Mouse (Mus musculus) forebrain, embryonic 11.5 days (tissue): Measurements from ENCODE around the gene Fam19a4. TPM values are rescaled to one million over a fixed set of nuclear protein-coding genes. Genes with fewer than 3 reads are reported as not detected.
"Not testable (repeated sequence)": the region's sequence is repeated elsewhere in the genome, so short reads cannot be mapped to it uniquely, and the experiment has no call there.

Source experiments
- ATAC-seq: fragments of 200-750 bp; cut with Nextera tagmentation; replicated peaks from 2 replicates; pipeline ENCODE4 v1.8.0; 2017; ENCODE audit warnings: moderate TSS enrichment; ENCODE audit not compliant: low FRiP score
- DNase-seq: peaks from one replicate; pipeline ENCODE4 v3.0.0-alpha.2; 2017; ENCODE audit warnings: low spot score
- H3K27ac ChIP-seq: fragments of 300-500 bp; sonication (generic); 2 replicates; pipeline ENCODE4 v1.5.1; 2014; ENCODE audit warnings: low read depth, low read length
- H3K27me3 ChIP-seq: fragments of 300-500 bp; sonication (generic); 2 replicates; pipeline ENCODE4 v1.6.1; 2014; ENCODE audit warnings: mild to moderate bottlenecking, low read length, mixed read lengths; ENCODE audit not compliant: control insufficient read depth, insufficient read depth
- H3K36me3 ChIP-seq: fragments of 300-500 bp; sonication (generic); 2 replicates; pipeline ENCODE4 v1.6.1; 2014; ENCODE audit warnings: mild to moderate bottlenecking, low read length, moderate library complexity, mixed read lengths; ENCODE audit not compliant: control insufficient read depth, insufficient read depth
- H3K4me1 ChIP-seq: fragments of 300-500 bp; sonication (generic); replicated peaks from 2 replicates; pipeline ENCODE4 v1.6.1; 2014; ENCODE audit warnings: low read length, mixed read lengths; ENCODE audit not compliant: control insufficient read depth, insufficient read depth
- H3K4me2 ChIP-seq: fragments of 300-500 bp; sonication (generic); 2 replicates; pipeline ENCODE4 v1.6.1; 2014; ENCODE audit warnings: low read depth, mild to moderate bottlenecking, low read length, moderate library complexity, mixed read lengths; ENCODE audit not compliant: severe bottlenecking
- H3K4me3 ChIP-seq: fragments of 300-500 bp; sonication (generic); 2 replicates; pipeline ENCODE4 v1.5.1; 2014; ENCODE audit warnings: low read depth, low read length
- H3K9ac ChIP-seq: fragments of 300-500 bp; sonication (generic); 2 replicates; pipeline ENCODE4 v1.6.1; 2014; ENCODE audit warnings: low read length
- H3K9me3 ChIP-seq: fragments of 300-500 bp; sonication (generic); 2 replicates; pipeline ENCODE4 v1.6.1; 2016; ENCODE audit warnings: low read length, mixed read lengths; ENCODE audit not compliant: control insufficient read depth
- WGBS: fragments of 180-500 bp; shearing (Covaris S2); extraction: QIAGEN DNeasy Blood & Tissue Kit; methylation state at CpG from one replicate; pipeline ENCODE4 v1.1.7; 2014; 5-methylcytosine and 5-hydroxymethylcytosine counted together
- polyA plus RNA-seq: library from polyadenylated mRNA; unstranded; fragments of >200 nt; fragmentation: Nextera tagmentation; extraction: Ambion mirVana; gene quantifications from 2 replicates; pipeline ENCODE4 v1.2.1, GENCODE M21; 2014

Gene Fam19a4
- polyA plus RNA-seq, 1 experiment from 2014 or later, result 0.41 TPM

GRCm38 (mm10) chr6:96876651-96877050 is 183.6 kb downstream of the Fam19a4 start:
- WGBS, result 90% methylated on average over 13 of the region's 13 CpGs

GRCm38 (mm10) chr6:96853065-96853464 is 207.1 kb downstream of the Fam19a4 start:
- ATAC-seq (no peak), DNase-seq (no peak)
- 66% methylated on average over 7 of the region's 7 CpGs for WGBS
- Histone ChIP-seq H3K27me3 (no peaks in the 10 kb centered on the region), H3K4me2 (no peak overlapping the region), H3K27ac (no peak overlapping the region), H3K36me3 (no peaks in the 10 kb centered on the region), H3K9ac (no peak overlapping the region), H3K4me1 (no peaks in the 10 kb centered on the region), H3K4me3 (no peak overlapping the region), H3K9me3 (no peaks in the 10 kb centered on the region)

More at GRCm38 (mm10) chr6:96876651-96877050, 183.6 kb downstream of the Fam19a4 start:
- not testable (repeated sequence) for H3K27me3 ChIP-seq, H3K9me3 ChIP-seq, H3K4me3 ChIP-seq, DNase-seq, ATAC-seq, H3K4me1 ChIP-seq, H3K36me3 ChIP-seq, H3K9ac ChIP-seq, H3K27ac ChIP-seq, H3K4me2 ChIP-seq

GRCm38 (mm10) chr6:96843944-96844343 is 216.3 kb downstream of the Fam19a4 start:
- 37% methylated on average over 1 of the region's 1 CpGs for WGBS
- DNase-seq (no peak), ATAC-seq (no peak)
- Histone ChIP-seq H3K27me3 (no peaks in the 10 kb centered on the region), H3K4me2 (no peak overlapping the region), H3K4me1 (no peaks in the 10 kb centered on the region), H3K9me3 (no peaks in the 10 kb centered on the region), H3K9ac (no peak overlapping the region), H3K27ac (no peak overlapping the region), H3K36me3 (no peaks in the 10 kb centered on the region), H3K4me3 (no peak overlapping the region)

GRCm38 (mm10) chr6:96840634-96841033 is 219.6 kb downstream of the Fam19a4 start:
- Histone ChIP-seq H3K4me2 (no peak overlapping the region), H3K9me3 (no peaks in the 10 kb centered on the region), H3K4me1 (no peaks in the 10 kb centered on the region), H3K36me3 (no peaks in the 10 kb centered on the region), H3K27ac (no peak overlapping the region), H3K9ac (no peak overlapping the region), H3K4me3 (no peak overlapping the region), H3K27me3 (no peaks in the 10 kb centered on the region)
- ATAC-seq (no peak), DNase-seq (no peak)
- WGBS, result 81% methylated on average over 3 of the region's 3 CpGs

- WGBS, result 37% methylated on average over 3 of the region's 3 CpGs
- Histone ChIP-seq H3K4me1 (no peaks in the 10 kb centered on the region), H3K4me2 (no peak overlapping the region), H3K9me3 (no peaks in the 10 kb centered on the region), H3K27me3 (no peaks in the 10 kb centered on the region), H3K27ac (no peak overlapping the region), H3K9ac (no peak overlapping the region), H3K4me3 (no peak overlapping the region), H3K36me3 (no peaks in the 10 kb centered on the region)
- ATAC-seq, result no peak
- DNase-seq, result no peak
These were observed 233.6 kb downstream of the Fam19a4 start for GRCm38 (mm10) chr6:96826626-96827025.

GRCm38 (mm10) chr6:96802981-96803380 is 257.2 kb downstream of the Fam19a4 start:
- Histone ChIP-seq H3K4me1 (no peaks in the 10 kb centered on the region), H3K4me2 (no peak overlapping the region), H3K36me3 (no peaks in the 10 kb centered on the region), H3K27ac (no peak overlapping the region), H3K4me3 (no peak overlapping the region), H3K9ac (no peak overlapping the region), H3K9me3 (no peaks in the 10 kb centered on the region), H3K27me3 (no peaks in the 10 kb centered on the region)
- WGBS, result 85% methylated on average over 3 of the region's 3 CpGs
- ATAC-seq (no peak), DNase-seq (no peak)

- no peak for ATAC-seq
- H3K4me1 ChIP-seq, result no peaks in the 10 kb centered on the region
- no peaks in the 10 kb centered on the region for H3K27me3 ChIP-seq
- no peak overlapping the region for H3K9ac ChIP-seq
- no peaks in the 10 kb centered on the region for H3K36me3 ChIP-seq
- no peak overlapping the region for H3K4me3 ChIP-seq
- DNase-seq, result no peak
- WGBS, result 95% methylated on average over 1 of the region's 1 CpGs
- H3K4me2 ChIP-seq, result no peak overlapping the region
- no peak overlapping the region for H3K27ac ChIP-seq
- H3K9me3 ChIP-seq, result no peaks in the 10 kb centered on the region
These were observed 261.5 kb downstream of the Fam19a4 start for GRCm38 (mm10) chr6:96798746-96799145.

- DNase-seq, result no peak
- Histone ChIP-seq H3K4me2 (no peak overlapping the region), H3K27ac (no peak overlapping the region), H3K4me1 (no peaks in the 10 kb centered on the region), H3K9me3 (no peaks in the 10 kb centered on the region), H3K36me3 (no peaks in the 10 kb centered on the region), H3K4me3 (no peak overlapping the region), H3K27me3 (no peaks in the 10 kb centered on the region), H3K9ac (no peak overlapping the region)
- no peak for ATAC-seq
- 88% methylated on average over 4 of the region's 4 CpGs for WGBS
These were observed 262.8 kb downstream of the Fam19a4 start for GRCm38 (mm10) chr6:96797451-96797850.
